Mouse (Mus musculus) kidney, postnatal 10 days (tissue): ENCODE data around the gene Rab44.
"Not testable (repeated sequence)": the region's sequence is repeated elsewhere in the genome, so short reads cannot be mapped to it uniquely, and the experiment has no call there.

ENCODE experiments used
- DNase-seq: peaks from one replicate; pipeline ENCODE4 v3.0.0; 2021; ENCODE audit warnings: mixed read lengths

Gene Rab44

GRCm38 (mm10) chr17:29091348-29091944 is 22.5 kb upstream of the Rab44 start:
- DNase-seq = no peak

- no peak for DNase-seq
These were observed 21.4 kb upstream of the Rab44 start for GRCm38 (mm10) chr17:29092497-29092896.

GRCm38 (mm10) chr17:29093110-29093952 is 20.6 kb upstream of the Rab44 start:
- DNase-seq = peak; percentile 93

GRCm38 (mm10) chr17:29093961-29094309 is 20.0 kb upstream of the Rab44 start:
- DNase-seq = no peak

GRCm38 (mm10) chr17:29094310-29095181 is 19.4 kb upstream of the Rab44 start:
- DNase-seq = peak; percentile 75

- DNase-seq = peak; percentile 96
These were observed 18.7 kb upstream of the Rab44 start for GRCm38 (mm10) chr17:29095201-29095733.

- no peak for DNase-seq
These were observed 17.7 kb upstream of the Rab44 start for GRCm38 (mm10) chr17:29096245-29096644.

GRCm38 (mm10) chr17:29096851-29097561 is 16.9 kb upstream of the Rab44 start:
- no peak for DNase-seq

- no peak for DNase-seq
These were observed 15.7 kb upstream of the Rab44 start for GRCm38 (mm10) chr17:29098291-29098690.

- DNase-seq = no peak
These were observed 14.9 kb upstream of the Rab44 start for GRCm38 (mm10) chr17:29099076-29099475.

GRCm38 (mm10) chr17:29100627-29101026 is 13.3 kb upstream of the Rab44 start:
- DNase-seq = no peak

- DNase-seq = not testable (repeated sequence)
These were observed 3.6 kb upstream of the Rab44 start for GRCm38 (mm10) chr17:29110356-29110755.

GRCm38 (mm10) chr17:29111332-29111731 is 2.6 kb upstream of the Rab44 start:
- no peak for DNase-seq

- no peak for DNase-seq
These were observed 2.1 kb downstream of the Rab44 start for GRCm38 (mm10) chr17:29116023-29116422.

- no peak for DNase-seq
These were observed 3.2 kb downstream of the Rab44 start for GRCm38 (mm10) chr17:29117006-29117648.

- DNase-seq = no peak
These were observed 4.1 kb downstream of the Rab44 start for GRCm38 (mm10) chr17:29118057-29118456.

- DNase-seq = peak; percentile 65
These were observed 6.7 kb downstream of the Rab44 start for GRCm38 (mm10) chr17:29120666-29121065.

- DNase-seq = peak; percentile 84
These were observed 8.9 kb downstream of the Rab44 start for GRCm38 (mm10) chr17:29122817-29123216.

GRCm38 (mm10) chr17:29123578-29124174 is 9.7 kb downstream of the Rab44 start:
- peak; percentile 42 for DNase-seq

GRCm38 (mm10) chr17:29126561-29126960 is 12.6 kb downstream of the Rab44 start:
- no peak for DNase-seq

GRCm38 (mm10) chr17:29129341-29129740 is 15.4 kb downstream of the Rab44 start:
- no peak for DNase-seq
